19 mouse cellular contexts compared by ENCODE assay signal in genomic region chr2:60627515-60627914, GRCm38 (mm10).
"Had no signal": no experiment of that assay in that cellular context is flagged by ENCODE, and none has a peak within 500 bp of the region (broad histone marks: within the 10 kb centered on the region; RNA-seq: fewer than 3 reads in every experiment).

No protein-coding gene starts in this region.

- ATAC-seq: liver, postnatal 0 days; midbrain, embryonic 15.5 days had no signal

- H3K4me1 ChIP-seq: midbrain, embryonic 12.5 days; midbrain, embryonic 15.5 days; neural tube, embryonic 13.5 days; stomach, embryonic 15.5 days had no signal

- DNase-seq: kidney, adult 11 months; kidney, adult 9 months; kidney, postnatal 14 days; kidney, postnatal 4 days; layer of hippocampus, adult 9-11 months; liver, postnatal 0 days; lung, postnatal 10 days; lung, postnatal 4 days; retina, postnatal 1 day; right cerebral cortex, postnatal 25 days; spleen, adult 18-20 months; thymus, postnatal 25 days had no signal

- H3K4me2 ChIP-seq: lung, embryonic 15.5 days; midbrain, embryonic 12.5 days; midbrain, embryonic 15.5 days; neural tube, embryonic 13.5 days; stomach, embryonic 15.5 days had no signal

- H3K4me3 ChIP-seq: left cerebral cortex, adult 2 months; lung, embryonic 15.5 days; midbrain, embryonic 12.5 days; midbrain, embryonic 15.5 days; neural tube, embryonic 13.5 days; stomach, embryonic 15.5 days had no signal

- H3K27ac ChIP-seq: left cerebral cortex, adult 2 months; liver, embryonic 14.5 days; lung, embryonic 15.5 days; midbrain, embryonic 12.5 days; midbrain, embryonic 15.5 days; neural tube, embryonic 13.5 days; stomach, embryonic 15.5 days had no signal

- H3K9ac ChIP-seq: liver, embryonic 14.5 days; liver, postnatal 0 days; lung, embryonic 15.5 days; midbrain, embryonic 12.5 days; midbrain, embryonic 15.5 days; neural tube, embryonic 13.5 days; stomach, embryonic 15.5 days had no signal

- H3K27me3 ChIP-seq: lung, embryonic 15.5 days; midbrain, embryonic 12.5 days; midbrain, embryonic 15.5 days; neural tube, embryonic 13.5 days; stomach, embryonic 15.5 days had no signal

- H3K9me3 ChIP-seq: lung, embryonic 15.5 days; midbrain, embryonic 12.5 days; midbrain, embryonic 15.5 days; neural tube, embryonic 13.5 days; stomach, embryonic 15.5 days had no signal

- H3K36me3 ChIP-seq: lung, embryonic 15.5 days; midbrain, embryonic 12.5 days; midbrain, embryonic 15.5 days; neural tube, embryonic 13.5 days; stomach, embryonic 15.5 days had no signal
